Mouse (Mus musculus) gastrocnemius, postnatal 25 days (tissue): ENCODE results near the gene Filip1l. TPM values are rescaled to one million over a fixed set of nuclear protein-coding genes. Genes with fewer than 3 reads are reported as not detected.
"Not testable (repeated sequence)": the region's sequence is repeated elsewhere in the genome, so short reads cannot be mapped to it uniquely, and the experiment has no call there.

Source experiments
- DNase-seq: peaks from one replicate; pipeline ENCODE4 v3.0.0; 2022
- total RNA-seq, 2 experiments: library from RNA; stranded (reverse); gene quantifications; 1 replicate in 1 of 2; 2 replicates in 1 of 2; pipeline ENCODE4 v1.2.3; 2021

The Filip1l gene
- total RNA-seq, 2 experiments from 2014 or later: 44.0 to 45.9 TPM

GRCm38 (mm10) chr16:57353166-57353721, 351 bp downstream of the Filip1l start:
- DNase-seq: peak; percentile 30

DNA sequence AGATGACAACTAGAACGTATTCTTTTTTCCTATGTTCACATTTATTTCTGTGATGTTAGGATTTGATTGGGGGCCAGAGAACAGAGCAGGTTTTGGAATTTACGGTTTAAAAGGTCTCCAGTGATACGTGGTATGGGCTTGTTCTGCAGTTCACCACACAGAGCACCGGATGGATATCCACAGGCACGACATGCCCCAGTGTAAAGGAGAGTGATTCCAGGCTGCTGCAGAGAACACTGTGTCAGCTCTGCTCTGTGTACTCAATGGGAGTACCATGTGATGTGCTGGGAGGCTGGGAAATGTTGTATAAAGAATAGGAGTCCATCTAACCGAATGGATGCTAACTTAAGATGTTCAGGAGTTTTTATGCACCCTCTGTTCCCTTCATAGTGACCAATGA, 1.0 kb downstream of the Filip1l start:
- peak; percentile 50 for DNase-seq

DNA sequence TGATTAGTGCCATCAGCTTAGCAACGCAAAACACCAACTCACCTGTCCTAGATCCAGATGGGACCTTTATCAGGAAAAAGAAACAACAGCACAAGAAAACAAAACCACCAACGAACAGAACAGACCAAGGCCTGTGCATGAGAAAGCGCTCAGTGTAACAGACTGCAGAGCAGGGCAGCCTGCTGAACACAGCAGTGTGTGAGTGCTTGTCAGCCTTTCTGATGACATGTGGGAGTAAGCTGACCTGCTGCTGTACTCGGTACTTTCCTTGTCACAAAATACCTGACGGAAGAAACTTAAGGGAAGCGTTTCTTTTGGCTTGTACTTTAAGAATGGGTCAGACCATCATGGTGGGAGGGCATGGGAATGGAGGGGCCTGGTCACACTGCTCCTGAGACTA, 3.6 kb downstream of the Filip1l start:
- DNase-seq: no peak

- DNase-seq: peak; percentile 65
These were observed 4.1 kb downstream of the Filip1l start for GRCm38 (mm10) chr16:57357011-57357410.

- DNase-seq: no peak
These were observed 6.4 kb downstream of the Filip1l start for GRCm38 (mm10) chr16:57359251-57359650.

- DNase-seq: no peak
These were observed 7.9 kb downstream of the Filip1l start for GRCm38 (mm10) chr16:57360785-57361184.

- peak; percentile 51 for DNase-seq
These were observed 9.9 kb downstream of the Filip1l start for GRCm38 (mm10) chr16:57362679-57363401.

DNA sequence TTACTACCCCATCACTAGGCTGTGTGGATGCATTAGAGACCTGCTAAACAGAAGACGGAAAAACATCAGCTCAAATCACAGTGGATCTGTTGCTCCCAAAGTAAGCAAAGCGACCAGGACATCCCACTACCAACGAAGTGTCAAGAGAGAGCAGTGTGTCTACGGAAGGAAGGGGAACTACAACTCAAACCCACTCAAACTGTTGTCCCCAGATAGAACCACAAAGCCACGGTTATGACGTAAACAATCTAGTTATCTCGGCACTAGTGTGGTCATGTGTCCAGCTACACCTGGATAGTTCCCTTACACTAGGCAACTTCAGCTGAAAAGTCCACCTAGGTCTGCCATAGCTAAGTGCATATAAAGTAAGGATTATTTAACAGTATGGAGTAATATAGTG, 11.6 kb downstream of the Filip1l start:
- DNase-seq: no peak

DNA sequence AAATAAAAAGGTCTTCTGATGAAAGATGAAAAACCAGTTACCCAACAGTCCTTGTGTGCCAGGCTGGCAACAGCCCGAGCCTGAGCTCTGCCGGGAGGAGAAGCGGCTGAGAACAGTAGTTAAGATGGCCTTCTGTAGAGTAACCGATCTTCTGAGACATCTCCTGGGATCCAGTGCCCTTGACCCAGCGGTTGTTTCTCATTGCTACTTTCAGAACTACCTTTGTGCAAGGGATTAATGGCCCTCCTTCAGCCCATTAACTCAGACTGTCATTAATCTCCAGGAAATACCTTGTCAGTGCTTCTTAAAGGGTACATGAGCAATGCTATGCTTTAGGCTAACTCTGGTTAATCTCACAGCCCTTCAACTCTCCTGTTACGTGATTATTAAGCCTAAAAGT, 13.2 kb downstream of the Filip1l start:
- no peak for DNase-seq

- DNase-seq: no peak
These were observed 14.2 kb downstream of the Filip1l start for GRCm38 (mm10) chr16:57366941-57367694.

GRCm38 (mm10) chr16:57369846-57370496, 17.1 kb downstream of the Filip1l start:
- DNase-seq: peak; percentile 69

DNA sequence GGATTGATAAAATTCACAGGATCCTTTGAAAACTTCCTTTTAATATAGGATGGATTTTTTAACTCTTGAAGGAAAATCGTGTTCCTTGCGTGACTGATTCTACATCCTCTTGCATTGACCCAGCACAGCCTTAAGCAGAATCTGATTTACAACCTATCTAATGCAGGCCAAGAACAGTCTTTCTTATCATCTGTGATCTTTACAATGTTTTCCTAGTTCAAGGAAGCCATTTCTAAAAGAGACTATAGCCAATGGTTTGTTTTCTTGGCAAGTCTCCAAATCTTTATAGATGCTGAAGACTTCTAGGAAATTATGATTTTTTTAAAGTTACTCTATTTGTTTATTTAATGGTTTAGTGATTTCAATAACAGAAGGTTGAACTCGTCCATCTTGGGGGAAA, 19.3 kb downstream of the Filip1l start:
- no peak for DNase-seq

DNA sequence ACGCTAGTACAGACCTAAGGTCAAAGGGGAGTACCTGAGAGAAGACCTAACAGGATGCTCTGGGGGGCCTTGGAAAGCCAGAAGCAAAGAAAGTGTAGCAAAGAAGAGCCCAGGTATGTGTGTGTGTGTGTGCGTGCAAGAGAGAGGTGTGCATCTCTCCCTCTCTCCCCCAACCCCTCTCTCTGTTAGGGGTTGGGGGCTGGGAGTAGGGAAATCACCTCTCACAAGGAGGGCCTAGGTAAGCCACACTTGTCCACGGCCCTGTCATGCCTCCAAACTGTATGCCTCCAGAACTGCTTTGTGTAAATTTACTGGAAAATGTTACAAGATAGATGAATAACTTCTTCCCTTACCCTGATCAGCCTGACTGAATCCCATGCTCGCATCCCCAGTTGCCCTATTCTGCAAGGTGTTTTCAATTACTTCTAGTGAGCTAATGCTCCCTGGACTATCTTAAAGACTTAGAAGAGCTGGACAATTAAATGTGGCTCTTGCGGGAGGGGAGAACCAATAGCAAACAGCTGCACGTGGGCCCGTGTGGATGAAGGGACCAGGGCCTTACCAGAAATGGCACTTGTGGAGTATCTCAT, 22.4 kb downstream of the Filip1l start:
- DNase-seq: no peak

DNA sequence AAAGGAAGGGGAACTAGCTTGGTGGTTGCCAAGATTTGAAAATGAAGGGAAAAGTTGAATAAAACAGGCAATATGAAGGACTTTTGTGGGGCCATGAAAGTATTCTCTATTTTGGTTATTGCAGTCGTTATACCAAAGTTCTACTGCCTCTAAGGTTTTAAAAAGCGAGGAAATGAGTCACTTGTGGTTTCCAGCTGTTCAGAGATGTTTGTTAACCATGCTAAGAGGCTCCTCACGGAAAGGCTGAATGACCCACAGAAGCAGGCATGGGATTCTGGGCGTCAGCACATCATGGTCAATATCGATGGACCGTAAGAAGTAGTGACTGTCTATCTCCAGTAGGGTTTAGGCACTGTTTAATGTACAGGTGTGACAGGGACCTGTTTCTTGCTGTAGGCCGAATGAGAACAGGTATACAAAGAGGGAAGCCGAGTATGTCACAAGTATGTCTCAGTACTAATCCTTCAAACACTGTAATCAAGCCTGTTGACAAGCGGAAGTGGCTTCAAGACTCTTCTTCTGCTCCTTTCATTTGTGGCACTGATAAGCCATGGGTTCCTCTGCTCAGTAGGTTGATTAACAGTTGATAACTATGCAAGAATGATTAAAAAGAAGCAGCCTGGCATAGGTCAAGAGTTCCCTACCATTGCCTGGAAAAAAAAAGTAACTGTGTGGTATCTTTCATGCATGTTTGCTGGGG, 25.9 kb downstream of the Filip1l start:
- no peak for DNase-seq

DNA sequence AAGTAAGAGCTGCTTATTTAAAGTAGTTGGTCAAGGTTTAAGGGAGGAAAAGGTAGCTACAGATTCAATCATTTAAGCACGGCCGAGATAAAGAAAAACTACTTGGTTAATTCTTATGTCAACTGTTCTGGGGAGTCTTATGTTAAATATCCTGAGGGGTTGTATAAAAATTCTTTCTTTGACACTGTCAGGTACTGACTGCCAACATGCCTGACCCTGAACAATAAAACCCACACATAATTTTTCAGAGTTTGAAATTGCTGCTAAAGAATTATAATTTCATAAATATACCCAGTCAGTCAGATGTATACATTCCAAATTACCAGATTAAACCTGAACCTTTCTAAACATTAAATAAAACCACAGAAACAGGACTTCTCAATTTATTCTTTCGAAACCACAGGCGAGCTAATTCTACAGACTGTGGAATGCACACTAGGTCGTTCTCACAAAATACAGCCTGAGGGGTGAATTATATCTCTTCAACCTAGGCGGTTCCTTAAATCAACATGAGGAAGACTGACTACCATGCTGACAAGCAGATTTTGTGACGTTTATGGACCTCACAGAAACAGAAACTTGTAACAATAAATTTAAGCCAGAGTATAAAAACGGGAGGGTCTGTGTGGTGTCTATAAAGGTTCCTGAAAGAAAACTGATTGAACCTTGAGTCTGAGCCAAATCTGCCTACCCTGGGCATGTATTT, 30.5 kb downstream of the Filip1l start:
- no peak for DNase-seq

- no peak for DNase-seq
These were observed 31.4 kb downstream of the Filip1l start for GRCm38 (mm10) chr16:57384274-57384673.

DNA sequence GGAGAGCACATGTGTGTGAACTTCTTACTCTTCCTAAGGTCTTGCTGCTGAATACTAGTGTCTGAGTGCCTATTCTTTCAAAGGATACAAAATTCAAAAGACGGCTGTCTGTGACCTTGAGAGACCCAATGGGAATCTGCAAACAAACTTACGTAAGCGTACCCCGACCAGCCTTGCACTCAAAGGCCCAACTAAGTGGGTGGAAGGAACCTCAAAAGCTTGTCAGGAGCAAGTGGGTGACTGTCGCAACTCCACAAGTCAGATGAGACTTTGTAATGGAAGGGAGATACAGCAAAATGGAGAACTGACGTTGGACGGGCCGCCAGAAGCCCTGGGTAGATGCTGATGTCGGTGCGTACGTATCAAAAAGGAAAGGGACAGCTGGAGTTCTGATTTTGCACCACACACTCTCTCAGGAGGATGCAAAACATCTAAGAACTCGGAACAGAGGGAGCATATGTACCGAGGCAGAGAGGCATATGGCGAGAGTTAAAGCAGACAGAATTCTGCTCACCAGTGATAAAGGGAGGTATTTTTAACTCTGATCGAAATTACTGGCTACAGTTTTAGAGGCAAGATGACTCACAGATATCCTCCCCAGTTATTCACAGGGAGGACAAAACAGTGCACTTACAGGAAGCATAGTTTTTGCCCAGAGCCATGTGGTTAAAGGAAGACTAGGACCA, 36.8 kb downstream of the Filip1l start:
- DNase-seq: no peak

DNA sequence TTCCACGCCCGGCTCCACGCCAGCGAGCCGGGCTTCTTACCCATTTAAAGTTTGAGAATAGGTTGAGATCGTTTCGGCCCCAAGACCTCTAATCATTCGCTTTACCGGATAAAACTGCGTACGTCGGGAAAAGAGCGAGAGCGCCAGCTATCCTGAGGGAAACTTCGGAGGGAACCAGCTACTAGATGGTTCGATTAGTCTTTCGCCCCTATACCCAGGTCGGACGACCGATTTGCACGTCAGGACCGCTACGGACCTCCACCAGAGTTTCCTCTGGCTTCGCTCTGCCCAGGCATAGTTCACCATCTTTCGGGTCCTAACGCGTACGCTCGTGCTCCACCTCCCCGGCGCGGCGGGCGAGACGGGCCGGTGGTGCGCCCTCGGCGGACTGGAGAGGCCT, 38.3 kb downstream of the Filip1l start:
- DNase-seq: not testable (repeated sequence)

GRCm38 (mm10) chr16:57392461-57392860, 39.6 kb downstream of the Filip1l start:
- DNase-seq: no peak

- peak; percentile 39 for DNase-seq
These were observed 40.3 kb downstream of the Filip1l start for GRCm38 (mm10) chr16:57393161-57393560.

DNA sequence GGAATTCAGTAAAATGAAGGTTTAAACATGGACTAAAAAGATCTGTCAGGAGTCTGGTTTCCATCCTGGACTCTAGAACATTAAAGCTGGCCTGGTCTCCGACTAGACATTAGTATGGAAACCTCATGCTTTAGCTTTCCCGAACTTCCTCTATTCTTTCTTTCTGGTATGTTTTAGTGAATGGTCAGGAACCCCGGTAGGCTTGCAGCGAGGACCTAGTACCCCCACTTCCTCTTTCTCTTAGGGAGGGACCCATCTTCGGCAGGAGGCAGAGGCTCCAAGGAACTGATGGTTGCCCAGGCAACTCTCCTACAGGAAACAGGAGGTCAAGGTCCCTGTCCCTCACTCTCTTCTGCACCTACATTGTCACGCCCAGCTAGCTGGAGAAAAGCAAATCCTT, 43.4 kb downstream of the Filip1l start:
- no peak for DNase-seq
